Mouse (Mus musculus): Measurements from ENCODE around the gene Rreb1. TPM values are rescaled to one million over a fixed set of nuclear protein-coding genes. Genes with fewer than 3 reads are reported as not detected.
"Not testable (repeated sequence)": the region's sequence is repeated elsewhere in the genome, so short reads cannot be mapped to it uniquely, and the experiment has no call there.

The Rreb1 gene
- polyA plus RNA-seq, 1 experiment from 2014 or later, result 6.0 TPM

GRCm38 (mm10) chr13:37835811-37836210, 57.6 kb downstream of the Rreb1 start:
- H3K9me3 ChIP-seq, H3K4me3 ChIP-seq: not testable (repeated sequence)
- WGBS, result 90% methylated on average over 9 of the region's 9 CpGs

GRCm38 (mm10) chr13:37837372-37837771, 59.2 kb downstream of the Rreb1 start:
- WGBS, result 73% methylated on average over 3 of the region's 3 CpGs
- Histone ChIP-seq H3K27me3 (replicated peaks; ENCODE audit: low read depth, poor library complexity, severe bottlenecking) (peaks cover 6% of the 10 kb centered on the region; the same call in 1 of the 2 replicates), H3K4me1 (peaks cover 15% of the 10 kb centered on the region), H3K36me3 (replicated peaks) (peaks cover 4% of the 10 kb centered on the region; the same call in 1 of the 2 replicates), H3K27ac (replicated peaks) (no peak overlapping the region), H3K4me3 (no peak overlapping the region), H3K9me3 (no peaks in the 10 kb centered on the region)
- DNase-seq (ENCODE audit: low spot score), result no peak

More at GRCm38 (mm10) chr13:37835811-37836210, 57.6 kb downstream of the Rreb1 start:
- not testable (repeated sequence) for DNase-seq (ENCODE audit: low spot score); H3K27me3 ChIP-seq (replicated peaks; ENCODE audit: low read depth, poor library complexity, severe bottlenecking); H3K27ac ChIP-seq (replicated peaks); H3K36me3 ChIP-seq (replicated peaks)
- peaks cover 31% of the 10 kb centered on the region for H3K4me1 ChIP-seq

- Histone ChIP-seq H3K27me3 (replicated peaks; ENCODE audit: low read depth, poor library complexity, severe bottlenecking) (0 out of 2 replicates have a peak, but pooled peaks cover 1% of the 10 kb centered on the region), H3K36me3 (replicated peaks) (peaks cover 4% of the 10 kb centered on the region; the same call in 1 of the 2 replicates), H3K4me1 (peaks cover 3% of the 10 kb centered on the region), H3K27ac (replicated peaks) (no peak overlapping the region), H3K4me3 (no peak overlapping the region), H3K9me3 (no peaks in the 10 kb centered on the region)
- no peak for DNase-seq (ENCODE audit: low spot score)
- WGBS, result 87% methylated on average over 18 of the region's 18 CpGs
Observed at GRCm38 (mm10) chr13:37838260-37839183, 60.3 kb downstream of the Rreb1 start.

GRCm38 (mm10) chr13:37843241-37843640, 65.0 kb downstream of the Rreb1 start:
- H3K4me3 ChIP-seq, result no peak overlapping the region
- H3K27ac ChIP-seq (replicated peaks), result no peak overlapping the region
- peaks cover 23% of the 10 kb centered on the region for H3K4me1 ChIP-seq
- 84% methylated on average over 7 of the region's 7 CpGs for WGBS
- H3K36me3 ChIP-seq (replicated peaks), result peaks cover 4% of the 10 kb centered on the region; the same call in 1 of the 2 replicates
- H3K27me3 ChIP-seq (replicated peaks; ENCODE audit: low read depth, poor library complexity, severe bottlenecking), result no peaks in the 10 kb centered on the region
- no peaks in the 10 kb centered on the region for H3K9me3 ChIP-seq
- DNase-seq (ENCODE audit: low spot score), result no peak

GRCm38 (mm10) chr13:37843844-37844243, 65.6 kb downstream of the Rreb1 start:
- H3K36me3 ChIP-seq (replicated peaks), result peaks cover under 1% of the 10 kb centered on the region; the same call in 1 of the 2 replicates
- WGBS, result 79% methylated on average over 10 of the region's 10 CpGs
- no peak for DNase-seq (ENCODE audit: low spot score)
- no peaks in the 10 kb centered on the region for H3K9me3 ChIP-seq
- H3K4me1 ChIP-seq, result peaks cover 23% of the 10 kb centered on the region
- H3K4me3 ChIP-seq, result no peak overlapping the region
- H3K27ac ChIP-seq (replicated peaks), result no peak overlapping the region
- H3K27me3 ChIP-seq (replicated peaks; ENCODE audit: low read depth, poor library complexity, severe bottlenecking), result no peaks in the 10 kb centered on the region

- Histone ChIP-seq H3K4me3 (no peak overlapping the region), H3K9me3 (no peaks in the 10 kb centered on the region), H3K27ac (replicated peaks) (no peak overlapping the region), H3K36me3 (replicated peaks) (no peaks in the 10 kb centered on the region), H3K27me3 (replicated peaks; ENCODE audit: low read depth, poor library complexity, severe bottlenecking) (no peaks in the 10 kb centered on the region), H3K4me1 (peaks cover 23% of the 10 kb centered on the region)
- WGBS, result 68% methylated on average over 3 of the region's 3 CpGs
- no peak for DNase-seq (ENCODE audit: low spot score)
Observed at GRCm38 (mm10) chr13:37845156-37845555, 67.0 kb downstream of the Rreb1 start.

- 82% methylated on average over 7 of the region's 7 CpGs for WGBS
- Histone ChIP-seq H3K27ac (replicated peaks) (no peak overlapping the region), H3K4me1 (peaks cover 23% of the 10 kb centered on the region), H3K36me3 (replicated peaks) (no peaks in the 10 kb centered on the region), H3K27me3 (replicated peaks; ENCODE audit: low read depth, poor library complexity, severe bottlenecking) (no peaks in the 10 kb centered on the region), H3K9me3 (no peaks in the 10 kb centered on the region), H3K4me3 (no peak overlapping the region)
- no peak for DNase-seq (ENCODE audit: low spot score)
Observed at GRCm38 (mm10) chr13:37845641-37846040, 67.4 kb downstream of the Rreb1 start.

- Histone ChIP-seq H3K36me3 (replicated peaks) (no peaks in the 10 kb centered on the region), H3K27ac (replicated peaks) (no peak overlapping the region), H3K4me1 (peaks cover 23% of the 10 kb centered on the region), H3K4me3 (no peak overlapping the region), H3K27me3 (replicated peaks; ENCODE audit: low read depth, poor library complexity, severe bottlenecking) (no peaks in the 10 kb centered on the region), H3K9me3 (no peaks in the 10 kb centered on the region)
- DNase-seq (ENCODE audit: low spot score), result no peak
- WGBS, result 73% methylated on average over 11 of the region's 11 CpGs
Observed at GRCm38 (mm10) chr13:37846507-37846906, 68.3 kb downstream of the Rreb1 start.

GRCm38 (mm10) chr13:37846962-37847570, 68.9 kb downstream of the Rreb1 start:
- Histone ChIP-seq H3K4me1 (peaks cover 23% of the 10 kb centered on the region), H3K36me3 (replicated peaks) (no peaks in the 10 kb centered on the region), H3K4me3 (no peak overlapping the region), H3K27ac (replicated peaks) (no peak overlapping the region; the same call in 1 of the 2 replicates), H3K9me3 (no peaks in the 10 kb centered on the region), H3K27me3 (replicated peaks; ENCODE audit: low read depth, poor library complexity, severe bottlenecking) (no peaks in the 10 kb centered on the region)
- 78% methylated on average over 9 of the region's 9 CpGs for WGBS
- DNase-seq (ENCODE audit: low spot score), result no peak

- Histone ChIP-seq H3K4me1 (peaks cover 23% of the 10 kb centered on the region), H3K36me3 (replicated peaks) (no peaks in the 10 kb centered on the region), H3K9me3 (no peaks in the 10 kb centered on the region), H3K27ac (replicated peaks) (no peak overlapping the region; the same call in 1 of the 2 replicates), H3K27me3 (replicated peaks; ENCODE audit: low read depth, poor library complexity, severe bottlenecking) (no peaks in the 10 kb centered on the region), H3K4me3 (no peak overlapping the region)
- WGBS, result 63% methylated on average over 17 of the region's 17 CpGs
- DNase-seq (ENCODE audit: low spot score), result no peak
Observed at GRCm38 (mm10) chr13:37847601-37848358, 69.6 kb downstream of the Rreb1 start.

- Histone ChIP-seq H3K27ac (replicated peaks) (no peak overlapping the region), H3K36me3 (replicated peaks) (no peaks in the 10 kb centered on the region), H3K9me3 (no peaks in the 10 kb centered on the region), H3K27me3 (replicated peaks; ENCODE audit: low read depth, poor library complexity, severe bottlenecking) (no peaks in the 10 kb centered on the region), H3K4me1 (peaks cover 23% of the 10 kb centered on the region), H3K4me3 (no peak overlapping the region)
- no peak for DNase-seq (ENCODE audit: low spot score)
- WGBS, result 74% methylated on average over 5 of the region's 5 CpGs
Observed at GRCm38 (mm10) chr13:37848438-37848837, 70.2 kb downstream of the Rreb1 start.

- Histone ChIP-seq H3K27me3 (replicated peaks; ENCODE audit: low read depth, poor library complexity, severe bottlenecking) (no peaks in the 10 kb centered on the region), H3K4me1 (peaks cover 33% of the 10 kb centered on the region), H3K4me3 (no peak overlapping the region), H3K9me3 (no peaks in the 10 kb centered on the region), H3K27ac (replicated peaks) (no peak overlapping the region), H3K36me3 (replicated peaks) (no peaks in the 10 kb centered on the region)
- DNase-seq (ENCODE audit: low spot score), result no peak
- WGBS, result 85% methylated on average over 5 of the region's 5 CpGs
Observed at GRCm38 (mm10) chr13:37851617-37852016, 73.4 kb downstream of the Rreb1 start.

All from embryonic facial prominence, embryonic 10.5 days (tissue).